Mouse (Mus musculus) G1E (cell line): ENCODE results near the gene Rreb1. TPM values are rescaled to one million over a fixed set of nuclear protein-coding genes. Genes with fewer than 3 reads are reported as not detected.

ENCODE experiments used
- ATAC-seq: 2 replicates; pipeline ENCODE4 v1.8.0; 2016; ENCODE audit warnings: mild to moderate bottlenecking; ENCODE audit not compliant: insufficient number of reproducible peaks, poor library complexity, low FRiP score, severe bottlenecking; ENCODE audit errors: extremely low read depth
- DNase-seq: peaks from one replicate; pipeline ENCODE4 v3.0.0; 2012; ENCODE audit warnings: low spot score
- H3K27me3 ChIP-seq: 2 replicates; pipeline ENCODE4 v1.6.1; 2012; ENCODE audit warnings: mild to moderate bottlenecking, low read length, inconsistent platforms; ENCODE audit not compliant: insufficient read depth
- H3K36me3 ChIP-seq: replicated peaks from 2 replicates; pipeline ENCODE3; 2012; ENCODE audit warnings: mild to moderate bottlenecking, inconsistent platforms
- H3K4me1 ChIP-seq: 2 replicates; pipeline ENCODE4 v1.6.1; 2012; ENCODE audit warnings: low read depth, low read length, inconsistent platforms, mixed read lengths; ENCODE audit not compliant: insufficient read depth
- H3K4me3 ChIP-seq: 2 replicates; pipeline ENCODE4 v1.5.1; 2012; ENCODE audit warnings: low read depth, mild to moderate bottlenecking, inconsistent platforms, low read length, moderate library complexity, mixed read lengths
- H3K9me3 ChIP-seq: replicated peaks from 2 replicates; pipeline ENCODE4 v1.6.1; 2012; ENCODE audit warnings: inconsistent platforms
- CTCF ChIP-seq: IDR thresholded peaks from 2 replicates; pipeline ENCODE4 v1.5.1; 2012; ENCODE audit warnings: low read depth, low read length, inconsistent platforms, mixed read lengths
- GATA1 ChIP-seq: IDR thresholded peaks from 2 replicates; pipeline ENCODE4 v1.6.1; 2012; ENCODE audit warnings: borderline replicate concordance, low read length, inconsistent platforms, mixed read lengths
- GATA2 ChIP-seq: IDR thresholded peaks from 2 replicates; pipeline ENCODE4 v1.6.1; 2012; ENCODE audit warnings: low read depth, low read length, inconsistent platforms, borderline replicate concordance
- POLR2AphosphoS5 ChIP-seq: IDR thresholded peaks from 2 replicates; pipeline ENCODE4 v1.6.1; 2012; ENCODE audit warnings: low read depth, low read length, inconsistent platforms; ENCODE audit not compliant: insufficient replicate concordance
- TAL1 ChIP-seq: conservative IDR thresholded peaks from 2 replicates; pipeline ENCODE4 v1.6.1; 2012; ENCODE audit warnings: low read depth, low read length, inconsistent platforms, mixed read lengths
- polyA plus RNA-seq: library from polyadenylated mRNA; stranded (reverse); fragments of >175 nt; gene quantifications from 2 replicates; pipeline ENCODE4 v1.2.3, GENCODE M21; 2012
- total RNA-seq, 2 experiments: library from RNA; stranded (forward) in 1 of 2; stranded (reverse) in 1 of 2; fragments of 200-1000 nt in 1 of 2; fragments of >200 nt in 1 of 2; fragmentation: Nextera tagmentation in 1 of 2; gene quantifications; 2 replicates each; pipeline ENCODE4 v1.2.3; 2014 to 2017

Rreb1 gene
- total and polyA plus RNA-seq, 3 experiments, result 16.8 to 122 (median 87.2) TPM

GRCm38 (mm10) chr13:37872142-37872835 lies 94.1 kb downstream of the Rreb1 start:
- ATAC-seq (no peak), DNase-seq (no peak)
- H3K9me3 ChIP-seq, result no peaks in the 10 kb centered on the region
- H3K4me3 ChIP-seq, result no peak overlapping the region; the same call in 1 of the 2 replicates
- TF ChIP-seq GATA1, result no peak
- no peak for TF ChIP-seq POLR2AphosphoS5
- no peak for TF ChIP-seq CTCF
- no peak for TF ChIP-seq GATA2
- TF ChIP-seq TAL1, result no peak
- H3K4me1 ChIP-seq, result peaks cover 94% of the 10 kb centered on the region
- no peaks in the 10 kb centered on the region for H3K27me3 ChIP-seq
- peaks cover 50% of the 10 kb centered on the region for H3K36me3 ChIP-seq

GRCm38 (mm10) chr13:37873125-37873891 lies 95.1 kb downstream of the Rreb1 start:
- peaks cover 94% of the 10 kb centered on the region for H3K4me1 ChIP-seq
- H3K4me3 ChIP-seq, result peak overlapping the region; percentile 66; the same call in 1 of the 2 replicates
- no peaks in the 10 kb centered on the region for H3K27me3 ChIP-seq
- ATAC-seq, result peak; percentile 59
- H3K9me3 ChIP-seq, result no peaks in the 10 kb centered on the region
- DNase-seq, result peak; percentile 52
- peak; percentile 67 for TF ChIP-seq TAL1
- no peak for TF ChIP-seq CTCF
- H3K36me3 ChIP-seq, result peaks cover 54% of the 10 kb centered on the region

GRCm38 (mm10) chr13:37875919-37876318 lies 97.7 kb downstream of the Rreb1 start:
- Histone ChIP-seq H3K9me3 (no peaks in the 10 kb centered on the region), H3K27me3 (no peaks in the 10 kb centered on the region), H3K4me3 (no peak overlapping the region; the same call in 1 of the 2 replicates), H3K36me3 (peaks cover 45% of the 10 kb centered on the region), H3K4me1 (peaks cover 94% of the 10 kb centered on the region)
- no peak for TF ChIP-seq GATA2
- TF ChIP-seq POLR2AphosphoS5, result no peak
- TF ChIP-seq GATA1, result no peak
- TF ChIP-seq TAL1, result no peak
- no peak for TF ChIP-seq CTCF
- ATAC-seq, result no peak
- DNase-seq, result no peak

- peaks cover 95% of the 10 kb centered on the region for H3K4me1 ChIP-seq
- no peak for TF ChIP-seq GATA2
- no peak for TF ChIP-seq GATA1
- TF ChIP-seq POLR2AphosphoS5, result no peak
- no peak for TF ChIP-seq CTCF
- no peak for TF ChIP-seq TAL1
Observed at GRCm38 (mm10) chr13:37876366-37876765, 98.2 kb downstream of the Rreb1 start.

GRCm38 (mm10) chr13:37876836-37877235 lies 98.6 kb downstream of the Rreb1 start:
- Histone ChIP-seq H3K4me3 (no peak overlapping the region), H3K9me3 (no peaks in the 10 kb centered on the region), H3K36me3 (peaks cover 44% of the 10 kb centered on the region), H3K4me1 (peaks cover 96% of the 10 kb centered on the region), H3K27me3 (no peaks in the 10 kb centered on the region)
- DNase-seq, result no peak
- TF ChIP-seq GATA1 (no peak), CTCF (no peak), GATA2 (no peak), POLR2AphosphoS5 (no peak), TAL1 (no peak)
- ATAC-seq, result no peak

More at GRCm38 (mm10) chr13:37876366-37876765, 98.2 kb downstream of the Rreb1 start:
- H3K4me3 ChIP-seq, result no peak overlapping the region
- H3K9me3 ChIP-seq, result no peaks in the 10 kb centered on the region
- H3K36me3 ChIP-seq, result peaks cover 42% of the 10 kb centered on the region
- no peaks in the 10 kb centered on the region for H3K27me3 ChIP-seq
- no peak for ATAC-seq
- DNase-seq, result no peak

- H3K9me3 ChIP-seq, result no peaks in the 10 kb centered on the region
- DNase-seq (no peak), ATAC-seq (no peak)
- peaks cover 46% of the 10 kb centered on the region for H3K36me3 ChIP-seq
- H3K27me3 ChIP-seq, result no peaks in the 10 kb centered on the region
- H3K4me3 ChIP-seq, result no peak overlapping the region
- TF ChIP-seq POLR2AphosphoS5 (no peak), CTCF (no peak), GATA2 (no peak), GATA1 (no peak), TAL1 (no peak)
- H3K4me1 ChIP-seq, result peaks cover 96% of the 10 kb centered on the region
Observed at GRCm38 (mm10) chr13:37877241-37877640, 99.0 kb downstream of the Rreb1 start.
